Mouse (Mus musculus): ENCODE data around the gene Kcnf1.

GRCm38 (mm10) chr12:17194140-17194539 is 17.5 kb upstream of the Kcnf1 start:
- TF ChIP-seq CTCF (IDR thresholded peaks at IDR 0.05) (no peak), EP300 (IDR thresholded peaks at IDR 0.05) (no peak)
